ENCODE assay signal across 8 mouse cellular contexts in genomic region chr1:78196751-78197311, GRCm38 (mm10). TPM values are rescaled to one million over a fixed set of nuclear protein-coding genes. Genes with fewer than 3 reads are reported as not detected.
DNase-seq lines count a peak whose midpoint lies in the region; ATAC-seq and TF ChIP-seq lines count a peak whose summit lies in the region.

Gene Pax3 (minus strand): TSS chr1:78197134.

- peaks cover 100% of the 10 kb centered on the region for H3K27me3 ChIP-seq in kidney, embryonic 15.5 days
- peaks cover 99% of the 10 kb centered on the region for H3K27me3 ChIP-seq in heart, embryonic 13.5 days (replicated peaks)
- H3K27me3 ChIP-seq in liver, embryonic 14.5 days (ENCODE audit: control insufficient read depth, insufficient read depth, low read length), result peaks cover 97% of the 10 kb centered on the region

- H3K4me1 ChIP-seq in kidney, embryonic 15.5 days, result peaks cover 19% of the 10 kb centered on the region
- peaks cover 16% of the 10 kb centered on the region for H3K4me1 ChIP-seq in heart, embryonic 13.5 days
- no peaks in the 10 kb centered on the region for H3K4me1 ChIP-seq in liver, embryonic 14.5 days (replicated peaks; ENCODE audit: control insufficient read depth in 2 of 2, insufficient read depth in 2 of 2, low read length in 1 of 2)

- H3K4me2 ChIP-seq in kidney, embryonic 15.5 days, result peak within 1 kb of the TSS; percentile 54
- H3K4me2 ChIP-seq in heart, embryonic 13.5 days, result peak within 1 kb of the TSS; percentile 68
- H3K4me2 ChIP-seq in liver, embryonic 14.5 days (ENCODE audit: low read depth), result peak within 1 kb of the TSS; percentile 26

- peak within 1 kb of the TSS; percentile 25 for H3K4me3 ChIP-seq in kidney, embryonic 15.5 days (replicated peaks)
- H3K4me3 ChIP-seq in heart, embryonic 13.5 days, result peak within 1 kb of the TSS; percentile 46
- H3K4me3 ChIP-seq in liver, embryonic 14.5 days (ENCODE audit: insufficient read depth in 1 of 2, low read depth in 2 of 2, low read length in 2 of 2), result peak within 1 kb of the TSS in 1 of 2 experiments; percentile 8; a peak in 2 of 4 replicates

- 0 out of 2 replicates have a peak, but pooled peaks have one; percentile 44 for ATAC-seq in kidney, embryonic 15.5 days (replicated peaks; ENCODE audit: low FRiP score)
- no peak; the same call in 1 of the 2 replicates for ATAC-seq in heart, embryonic 13.5 days (ENCODE audit: extremely low read depth, insufficient number of reproducible peaks, low FRiP score, low TSS enrichment)
- ATAC-seq in liver, embryonic 14.5 days (ENCODE audit: insufficient read depth), result no peak

- H3K27ac ChIP-seq in kidney, embryonic 15.5 days, result no peak within 1 kb of the TSS
- no peak within 1 kb of the TSS for H3K27ac ChIP-seq in heart, embryonic 13.5 days (replicated peaks)
- H3K27ac ChIP-seq in liver, embryonic 14.5 days, result no peak within 1 kb of the TSS

- TF ChIP-seq CTCF in brain, embryonic 14.5 days (IDR thresholded peaks at IDR 0.05; ENCODE audit: borderline replicate concordance, extremely low read depth, insufficient read depth, insufficient read length), result no peak
- TF ChIP-seq CTCF in liver, embryonic 14.5 days (IDR thresholded peaks at IDR 0.05; ENCODE audit: low read depth), result no peak

- H3K36me3 ChIP-seq in kidney, embryonic 15.5 days, result no peaks in the 10 kb centered on the region
- H3K36me3 ChIP-seq in heart, embryonic 13.5 days, result no peaks in the 10 kb centered on the region
- no peaks in the 10 kb centered on the region for H3K36me3 ChIP-seq in liver, embryonic 14.5 days (replicated peaks; ENCODE audit: control insufficient read depth, insufficient read depth, low read depth)

- no peak within 1 kb of the TSS for H3K9ac ChIP-seq in kidney, embryonic 15.5 days
- 0 out of 2 replicates have a peak within 1 kb of the TSS, but pooled peaks have one; percentile 2 for H3K9ac ChIP-seq in heart, embryonic 13.5 days
- no peak within 1 kb of the TSS for H3K9ac ChIP-seq in liver, embryonic 14.5 days (replicated peaks)

- TF ChIP-seq POLR2A in brain, embryonic 14.5 days (IDR thresholded peaks at IDR 0.05; ENCODE audit: borderline replicate concordance, extremely low read depth, insufficient read depth, insufficient read length, poor library complexity, severe bottlenecking), result no peak

- TF ChIP-seq EP300 in liver, embryonic 14.5 days (IDR thresholded peaks at IDR 0.05; ENCODE audit: low read depth), result no peak

- no peak for DNase-seq in kidney, postnatal 25 days
- DNase-seq in brain, embryonic 14.5 days (ENCODE audit: low read depth), result peak; percentile 83
- no peak for DNase-seq in liver, embryonic 14.5 days (ENCODE audit: low read depth in 3 of 3, low spot score in 3 of 3)
- no peak for DNase-seq in right cerebral cortex, postnatal 25 days
- no peak for DNase-seq in layer of hippocampus, adult 9-10 months (ENCODE audit: low spot score)
- no peak for DNase-seq in adrenal gland, adult 18-20 months (ENCODE audit: low spot score in 2 of 2)

- under 1% methylated on average over 37 of the region's 37 CpGs for WGBS in kidney, embryonic 15.5 days
- 3% methylated on average over 37 of the region's 37 CpGs for WGBS in heart, embryonic 13.5 days
- 1% methylated on average over 36 of the region's 37 CpGs for WGBS in liver, embryonic 14.5 days (ENCODE audit: insufficient replicate concordance)

- no peaks in the 10 kb centered on the region for H3K9me3 ChIP-seq in kidney, embryonic 15.5 days (replicated peaks)
- no peaks in the 10 kb centered on the region for H3K9me3 ChIP-seq in heart, embryonic 13.5 days
- no peaks in the 10 kb centered on the region for H3K9me3 ChIP-seq in liver, embryonic 14.5 days (ENCODE audit: control insufficient read depth, low read length)

RNA-seq across cellular contexts. Expression of gene Pax3, which starts in this region (rescaled TPM):
- polyA plus RNA-seq in kidney, embryonic 15.5 days (2015; fragmentation: Nextera tagmentation; extraction: Ambion mirVana), result 0.12 TPM in 1 of 2 replicates, not detected in the other
- polyA plus RNA-seq in brain, embryonic 14.5 days (2012; rRNA removed), result 4.8 and 10.6 TPM in 2 replicates
- 0.09 TPM in 1 of 2 replicates, not detected in the other for polyA plus RNA-seq in heart, embryonic 13.5 days (2015; fragmentation: Nextera tagmentation; extraction: Ambion mirVana)
- polyA plus RNA-seq in liver, embryonic 14.5 days (2012; rRNA removed), result 0.01 TPM in 1 of 2 replicates, not detected in the other
- polyA plus RNA-seq in liver, embryonic 14.5 days (2014; fragmentation: Nextera tagmentation; extraction: Ambion mirVana), result not detected in 2 replicates
- total RNA-seq in adrenal gland, adult 18-20 months (2021), result not detected

Comparison
In these comparisons a context has a peak if more than half of its experiments do, and no peak if none do; other contexts are left out.
1. Peak in ATAC-seq, H3K4me3 ChIP-seq and H3K4me2 ChIP-seq in kidney, embryonic 15.5 days; RNA of the gene not detected or under 1 TPM.